Mouse (Mus musculus) layer of hippocampus, postnatal 25 days (tissue): ENCODE results near the gene Gng7. TPM values are rescaled to one million over a fixed set of nuclear protein-coding genes. Genes with fewer than 3 reads are reported as not detected.
"Not testable (repeated sequence)": the region's sequence is repeated elsewhere in the genome, so short reads cannot be mapped to it uniquely, and the experiment has no call there.

Experiments
- DNase-seq, 2 experiments: peaks; one replicate each; pipeline ENCODE4 v3.0.0; 2022; ENCODE audit warnings: mixed read lengths in 2 of 2, low spot score in 1 of 2; ENCODE audit errors: extremely low spot score in 1 of 2
- total RNA-seq, 2 experiments: library from RNA; stranded (reverse); gene quantifications; 2 replicates each; pipeline ENCODE4 v1.2.3; 2021

Gene Gng7
- 100 to 1,000 TPM; 180 to 184 TPM for total RNA-seq

- peak; percentile 92 for DNase-seq
Observed at GRCm38 (mm10) chr10:81014393-81015384, at the start of gene Gng7. TSS of gene Gng7 (minus strand) at chr10:81014945.

- DNase-seq = not testable (repeated sequence)
Observed at GRCm38 (mm10) chr10:81064519-81064918, 49.8 kb upstream of the Gng7 start.

- no peak for DNase-seq
Observed at GRCm38 (mm10) chr10:81062710-81063109, 48.0 kb upstream of the Gng7 start.

- peak; percentile 95 for DNase-seq
Observed at GRCm38 (mm10) chr10:81059603-81060543, 45.1 kb upstream of the Gng7 start, which contains the start of gene Sgta. TSS of gene Sgta (minus strand) at chr10:81060181.

- DNase-seq = no peak
Observed at GRCm38 (mm10) chr10:81058896-81059295, 44.2 kb upstream of the Gng7 start.

- DNase-seq = no peak
Observed at GRCm38 (mm10) chr10:81057406-81058130, 42.8 kb upstream of the Gng7 start.

GRCm38 (mm10) chr10:81055802-81056340 lies 41.1 kb upstream of the Gng7 start:
- not testable (repeated sequence) for DNase-seq

- no peak for DNase-seq
Observed at GRCm38 (mm10) chr10:81055169-81055568, 40.4 kb upstream of the Gng7 start.

GRCm38 (mm10) chr10:81052577-81052976 lies 37.8 kb upstream of the Gng7 start:
- DNase-seq = no peak

GRCm38 (mm10) chr10:81051133-81051532 lies 36.4 kb upstream of the Gng7 start:
- DNase-seq = no peak

- DNase-seq = no peak
Observed at GRCm38 (mm10) chr10:81050645-81051044, 35.9 kb upstream of the Gng7 start.

GRCm38 (mm10) chr10:81045246-81045645 lies 30.5 kb upstream of the Gng7 start:
- DNase-seq = not testable (repeated sequence)

- peak; percentile 55 to 81 for DNase-seq
Observed at GRCm38 (mm10) chr10:81041458-81042175, 26.9 kb upstream of the Gng7 start.

- peak; percentile 98 to 99 for DNase-seq
Observed at GRCm38 (mm10) chr10:81036988-81037580, 22.3 kb upstream of the Gng7 start, which contains the start of gene Slc39a3. TSS of gene Slc39a3 (minus strand) at chr10:81037426.

GRCm38 (mm10) chr10:81036251-81036650 lies 21.5 kb upstream of the Gng7 start:
- DNase-seq = no peak

GRCm38 (mm10) chr10:81033586-81033985 lies 18.8 kb upstream of the Gng7 start:
- DNase-seq = no peak

GRCm38 (mm10) chr10:81029031-81029430 lies 14.3 kb upstream of the Gng7 start:
- no peak for DNase-seq

- no peak for DNase-seq
Observed at GRCm38 (mm10) chr10:81028219-81028618, 13.5 kb upstream of the Gng7 start.

- no peak for DNase-seq
Observed at GRCm38 (mm10) chr10:81027331-81027730, 12.6 kb upstream of the Gng7 start.
